Mouse (Mus musculus): ENCODE results near the gene Snrk. TPM values are rescaled to one million over a fixed set of nuclear protein-coding genes. Genes with fewer than 3 reads are reported as not detected.

Snrk gene
- polyA plus RNA-seq, 1 experiment: 51.2 TPM

DNA sequence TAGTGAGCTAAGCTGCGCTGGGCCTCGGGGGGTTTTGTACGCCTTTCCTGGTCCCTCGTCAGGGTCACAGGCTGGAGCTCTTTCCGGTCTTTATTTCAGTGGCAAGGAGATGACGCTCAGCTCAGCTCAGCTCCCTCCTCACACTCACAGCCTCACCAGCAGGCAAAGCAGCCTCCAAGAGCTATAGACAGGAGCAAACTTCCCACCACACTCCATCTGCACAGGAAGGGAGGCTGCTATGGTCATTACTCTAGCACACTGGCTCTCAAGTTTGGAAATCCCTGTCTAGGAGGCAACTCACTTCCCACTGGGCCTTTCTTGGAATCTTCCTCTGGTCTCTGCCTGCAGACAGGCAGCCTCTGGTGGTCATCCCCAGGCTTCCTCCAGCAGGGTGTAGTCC, 68.9 kb downstream of the Snrk start:
- H3K27ac ChIP-seq (ENCODE audit: insufficient read depth, low read length): no peak overlapping the region

DNA sequence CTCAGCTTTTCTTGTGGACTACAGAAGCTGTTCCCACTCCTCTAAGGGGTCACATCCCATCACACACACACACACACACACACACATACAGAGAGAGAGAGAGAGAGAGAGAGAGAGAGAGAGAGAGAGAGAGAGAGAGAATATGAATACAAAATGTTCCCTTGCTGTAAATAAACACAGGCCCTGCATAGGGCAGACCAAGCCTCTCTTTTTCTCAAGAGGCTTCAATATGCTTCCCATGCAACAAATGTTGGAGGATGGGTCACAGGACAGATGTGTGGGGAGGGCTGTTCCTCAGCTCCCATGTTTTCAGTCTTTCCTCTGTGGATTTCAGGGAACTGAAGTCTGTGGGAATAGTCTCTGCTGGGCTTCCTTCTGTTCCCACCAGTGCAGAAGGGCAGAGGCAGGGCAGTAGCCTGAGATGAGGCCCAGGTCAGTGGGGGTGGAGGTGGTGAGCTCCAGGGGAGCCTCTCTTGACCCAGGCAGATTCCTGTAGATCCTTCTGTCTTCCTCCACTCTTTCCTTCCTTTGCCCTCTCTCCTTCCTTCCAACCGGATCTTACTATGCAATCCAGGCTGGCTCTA, 69.7 kb downstream of the Snrk start:
- Histone ChIP-seq H3K27ac (ENCODE audit: insufficient read depth, low read length) (no peak overlapping the region), H3K4me1 (ENCODE audit: control insufficient read depth, insufficient read depth, low read length) (no peaks in the 10 kb centered on the region), H3K4me3 (ENCODE audit: insufficient read depth, low read length) (no peak overlapping the region)
- TF ChIP-seq POLR2A (IDR thresholded peaks at IDR 0.05; ENCODE audit: low read depth, low read length) (no peak), CTCF (IDR thresholded peaks at IDR 0.05; ENCODE audit: borderline replicate concordance, insufficient read depth, low read length) (no peak)

More for the DNA sequence above, 68.9 kb downstream of the Snrk start:
- H3K4me1 ChIP-seq (ENCODE audit: control insufficient read depth, insufficient read depth, low read length): no peaks in the 10 kb centered on the region
- TF ChIP-seq CTCF (IDR thresholded peaks at IDR 0.05; ENCODE audit: borderline replicate concordance, insufficient read depth, low read length) (no peak), POLR2A (IDR thresholded peaks at IDR 0.05; ENCODE audit: low read depth, low read length) (no peak)
- H3K4me3 ChIP-seq (ENCODE audit: insufficient read depth, low read length): no peak overlapping the region

DNA sequence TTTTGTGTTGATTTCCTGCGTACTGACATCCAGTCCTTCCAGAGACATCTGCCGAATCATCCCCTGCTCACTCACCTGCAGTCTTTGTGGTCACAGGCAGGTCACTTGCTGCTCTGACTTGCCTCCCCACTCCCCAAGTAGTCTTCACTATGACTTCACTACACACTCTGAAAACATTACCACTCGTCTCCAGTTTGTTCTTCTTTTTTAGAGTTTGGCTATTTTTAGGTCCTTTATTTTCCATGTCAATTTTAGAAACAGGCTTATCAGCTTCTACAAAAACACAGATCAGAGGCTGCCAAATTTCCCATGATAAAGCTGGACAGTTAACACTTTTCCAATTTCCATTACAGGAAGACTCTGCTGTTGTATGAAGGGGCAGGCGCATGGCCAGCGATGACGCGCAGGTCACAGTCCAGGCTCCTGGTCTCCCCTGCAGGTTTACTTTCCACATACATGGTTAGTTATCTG, 70.4 kb downstream of the Snrk start:
- H3K4me3 ChIP-seq (ENCODE audit: insufficient read depth, low read length): no peak overlapping the region
- no peak overlapping the region for H3K27ac ChIP-seq (ENCODE audit: insufficient read depth, low read length)
- H3K4me1 ChIP-seq (ENCODE audit: control insufficient read depth, insufficient read depth, low read length): no peaks in the 10 kb centered on the region
- TF ChIP-seq POLR2A (IDR thresholded peaks at IDR 0.05; ENCODE audit: low read depth, low read length) (no peak), CTCF (IDR thresholded peaks at IDR 0.05; ENCODE audit: borderline replicate concordance, insufficient read depth, low read length) (no peak)

DNA sequence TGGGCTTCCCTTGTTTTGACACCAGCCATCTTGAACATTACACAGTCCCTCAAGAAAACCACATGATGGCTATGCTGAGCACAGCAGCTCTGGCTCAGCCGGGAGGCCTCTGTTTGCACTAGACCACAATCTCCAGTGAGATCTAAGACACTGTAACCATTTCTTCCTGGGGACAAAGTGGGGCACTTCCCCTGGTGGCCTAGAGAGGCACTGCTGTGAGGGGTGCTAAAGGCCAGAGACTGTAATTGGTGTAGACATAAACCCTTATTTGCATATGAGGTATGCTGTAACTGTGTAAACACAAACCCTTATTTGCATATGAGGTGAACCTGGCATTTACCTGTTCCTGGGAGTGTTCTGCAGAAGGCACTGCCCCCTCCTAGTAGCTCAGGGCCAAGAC, 71.7 kb downstream of the Snrk start:
- no peak overlapping the region for H3K4me3 ChIP-seq (ENCODE audit: insufficient read depth, low read length)
- TF ChIP-seq CTCF (IDR thresholded peaks at IDR 0.05; ENCODE audit: borderline replicate concordance, insufficient read depth, low read length) (no peak), POLR2A (IDR thresholded peaks at IDR 0.05; ENCODE audit: low read depth, low read length) (no peak)
- H3K4me1 ChIP-seq (ENCODE audit: control insufficient read depth, insufficient read depth, low read length): no peaks in the 10 kb centered on the region
- no peak overlapping the region for H3K27ac ChIP-seq (ENCODE audit: insufficient read depth, low read length)

DNA sequence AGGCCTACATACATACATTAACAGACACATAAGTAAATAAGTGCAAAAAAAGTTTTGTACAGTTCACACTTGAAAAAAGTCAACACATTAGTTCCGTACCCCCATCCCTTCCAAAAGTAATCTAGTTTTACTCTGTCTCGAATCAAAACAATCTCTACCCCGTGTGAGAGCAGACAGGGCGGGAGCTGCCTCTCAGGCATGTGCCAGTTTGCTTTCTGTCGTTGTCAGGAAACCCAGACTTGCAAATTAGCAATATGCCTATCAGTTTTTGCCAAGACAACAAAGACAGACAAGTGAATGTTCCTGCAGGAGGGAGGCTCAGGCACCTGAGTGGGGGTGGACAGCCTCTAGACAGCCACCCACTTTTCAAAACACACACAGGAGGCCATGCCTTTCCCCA, 76.3 kb downstream of the Snrk start:
- no peak overlapping the region for H3K27ac ChIP-seq (ENCODE audit: insufficient read depth, low read length)
- peaks cover 6% of the 10 kb centered on the region; the same call in 1 of the 2 replicates for H3K4me1 ChIP-seq (ENCODE audit: control insufficient read depth, insufficient read depth, low read length)
- TF ChIP-seq CTCF (IDR thresholded peaks at IDR 0.05; ENCODE audit: borderline replicate concordance, insufficient read depth, low read length): no peak
- TF ChIP-seq POLR2A (IDR thresholded peaks at IDR 0.05; ENCODE audit: low read depth, low read length): no peak
- H3K4me3 ChIP-seq (ENCODE audit: insufficient read depth, low read length): no peak overlapping the region

DNA sequence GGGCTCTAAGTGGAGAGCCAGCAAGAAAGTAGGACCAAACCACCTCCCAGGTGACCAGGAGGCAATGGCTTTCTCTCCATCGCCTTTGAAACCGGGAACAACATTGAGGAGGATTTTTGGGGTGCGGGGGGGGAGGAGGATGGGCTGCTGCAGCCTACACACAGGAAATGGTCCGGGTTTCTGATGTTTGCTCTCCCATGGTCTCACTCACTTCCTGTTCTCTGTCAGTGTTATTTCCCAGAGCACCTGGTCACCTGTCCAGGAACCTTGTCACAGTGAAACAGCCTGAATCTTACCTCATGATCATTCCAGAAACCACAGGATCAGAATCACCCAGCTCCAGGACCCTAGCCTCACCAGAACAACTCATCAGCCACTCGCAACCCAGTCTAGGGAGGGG, 76.8 kb downstream of the Snrk start:
- peaks cover 6% of the 10 kb centered on the region; the same call in 1 of the 2 replicates for H3K4me1 ChIP-seq (ENCODE audit: control insufficient read depth, insufficient read depth, low read length)
- no peak overlapping the region for H3K27ac ChIP-seq (ENCODE audit: insufficient read depth, low read length)
- no peak for TF ChIP-seq POLR2A (IDR thresholded peaks at IDR 0.05; ENCODE audit: low read depth, low read length)
- no peak for TF ChIP-seq CTCF (IDR thresholded peaks at IDR 0.05; ENCODE audit: borderline replicate concordance, insufficient read depth, low read length)
- H3K4me3 ChIP-seq (ENCODE audit: insufficient read depth, low read length): no peak overlapping the region

DNA sequence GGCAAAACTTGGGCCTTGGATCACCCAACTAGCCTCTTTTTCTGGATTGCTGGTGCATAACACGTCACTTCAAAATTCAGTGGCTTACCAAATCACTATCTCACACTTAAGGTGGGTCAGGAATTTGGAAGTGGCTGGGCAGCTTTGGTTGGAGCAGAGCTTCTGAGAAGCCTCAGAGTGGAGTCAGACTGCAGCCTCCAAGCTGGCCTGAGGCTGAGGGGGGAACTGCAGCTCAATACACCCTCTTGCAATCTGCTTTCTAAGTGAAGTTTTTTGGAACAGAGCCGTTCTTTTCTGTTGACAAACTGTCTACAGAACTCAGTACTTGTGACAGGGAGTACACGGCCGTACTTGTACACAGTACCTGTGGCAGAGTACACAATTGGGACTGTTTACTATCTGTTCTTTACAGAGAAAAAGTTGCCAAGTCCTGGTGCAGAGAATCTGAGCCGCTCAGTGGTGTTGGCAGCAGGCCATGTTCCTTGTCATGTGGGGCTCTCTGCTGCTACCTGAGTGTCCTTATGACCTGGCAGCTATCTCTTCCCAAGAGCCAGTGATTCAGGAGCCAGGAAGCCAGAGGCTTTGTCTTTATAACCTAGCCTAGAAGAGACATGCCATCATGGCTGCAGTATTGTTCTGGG, 78.1 kb downstream of the Snrk start:
- H3K4me3 ChIP-seq (ENCODE audit: insufficient read depth, low read length): no peak overlapping the region
- H3K27ac ChIP-seq (ENCODE audit: insufficient read depth, low read length): no peak overlapping the region
- TF ChIP-seq POLR2A (IDR thresholded peaks at IDR 0.05; ENCODE audit: low read depth, low read length): no peak
- no peak for TF ChIP-seq CTCF (IDR thresholded peaks at IDR 0.05; ENCODE audit: borderline replicate concordance, insufficient read depth, low read length)
- H3K4me1 ChIP-seq (ENCODE audit: control insufficient read depth, insufficient read depth, low read length): peaks cover 6% of the 10 kb centered on the region; the same call in 1 of the 2 replicates

DNA sequence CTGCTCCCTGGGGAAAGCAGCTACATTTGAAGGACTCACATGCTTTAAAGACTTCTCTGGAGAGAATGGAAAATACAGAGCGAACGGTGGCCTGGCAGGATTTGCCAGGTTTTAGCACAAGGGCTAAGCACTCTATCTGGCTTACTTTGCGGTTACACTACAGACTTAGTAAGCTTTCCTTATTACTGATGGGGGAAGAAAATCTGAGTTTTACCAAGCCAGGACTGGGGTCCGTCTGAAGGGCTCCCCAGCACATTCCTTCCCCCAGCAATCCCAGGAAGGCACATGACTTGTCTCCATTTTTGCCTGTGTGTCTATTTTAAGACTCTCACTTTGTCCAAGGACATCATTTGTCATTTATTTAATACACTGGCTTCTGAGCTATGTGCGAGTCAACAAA, 80.0 kb downstream of the Snrk start:
- TF ChIP-seq POLR2A (IDR thresholded peaks at IDR 0.05; ENCODE audit: low read depth, low read length) (no peak), CTCF (IDR thresholded peaks at IDR 0.05; ENCODE audit: borderline replicate concordance, insufficient read depth, low read length) (no peak)
- Histone ChIP-seq H3K4me3 (ENCODE audit: insufficient read depth, low read length) (no peak overlapping the region), H3K4me1 (ENCODE audit: control insufficient read depth, insufficient read depth, low read length) (peaks cover 6% of the 10 kb centered on the region; the same call in 1 of the 2 replicates), H3K27ac (ENCODE audit: insufficient read depth, low read length) (peak overlapping the region; percentile 55; the same call in 1 of the 2 replicates)

DNA sequence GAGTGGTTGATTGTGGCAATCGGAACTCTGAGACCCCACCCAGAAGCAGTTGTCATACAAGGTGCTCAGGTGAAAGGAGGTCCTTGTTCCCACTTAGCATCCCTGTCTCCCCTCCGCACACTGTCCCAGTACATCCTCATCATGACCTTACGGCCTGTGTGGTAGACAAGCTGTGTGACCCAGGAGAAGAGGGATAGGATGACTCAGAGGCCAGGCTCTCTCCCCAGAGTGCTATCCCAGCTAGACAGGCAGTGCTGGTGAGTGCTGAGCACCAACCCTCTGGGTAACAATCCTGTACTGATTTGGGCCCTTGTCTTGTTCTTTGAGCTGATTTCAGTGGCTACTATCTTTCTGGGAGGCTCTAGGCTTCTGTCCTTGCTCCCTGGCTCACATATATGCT, 81.6 kb downstream of the Snrk start:
- Histone ChIP-seq H3K4me1 (ENCODE audit: control insufficient read depth, insufficient read depth, low read length) (peaks cover 6% of the 10 kb centered on the region; the same call in 1 of the 2 replicates), H3K27ac (ENCODE audit: insufficient read depth, low read length) (no peak overlapping the region), H3K4me3 (ENCODE audit: insufficient read depth, low read length) (no peak overlapping the region)
- no peak for TF ChIP-seq CTCF (IDR thresholded peaks at IDR 0.05; ENCODE audit: borderline replicate concordance, insufficient read depth, low read length)
- no peak for TF ChIP-seq POLR2A (IDR thresholded peaks at IDR 0.05; ENCODE audit: low read depth, low read length)

DNA sequence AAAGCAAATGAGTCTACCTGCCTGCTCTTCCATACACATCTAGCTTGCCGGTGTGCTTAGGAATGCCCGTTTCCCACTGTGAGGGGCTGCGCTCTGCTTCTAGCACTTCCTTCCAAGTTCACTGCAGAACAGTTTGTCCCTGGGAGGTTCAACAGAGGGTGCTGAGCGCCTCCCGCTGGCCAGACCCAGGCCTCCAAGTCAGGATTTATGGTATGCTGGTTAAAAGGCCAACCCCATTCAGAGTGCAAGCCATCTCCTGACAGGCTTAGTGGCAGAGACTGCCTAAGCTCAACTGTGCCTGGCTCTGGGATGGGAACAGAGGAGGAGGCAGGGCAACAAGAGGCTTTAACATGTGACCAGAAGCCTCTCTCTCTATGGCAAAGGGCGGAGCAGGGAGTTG, 82.2 kb downstream of the Snrk start:
- Histone ChIP-seq H3K27ac (ENCODE audit: insufficient read depth, low read length) (no peak overlapping the region), H3K4me1 (ENCODE audit: control insufficient read depth, insufficient read depth, low read length) (peaks cover 6% of the 10 kb centered on the region; the same call in 1 of the 2 replicates), H3K4me3 (ENCODE audit: insufficient read depth, low read length) (no peak overlapping the region)
- TF ChIP-seq POLR2A (IDR thresholded peaks at IDR 0.05; ENCODE audit: low read depth, low read length) (no peak), CTCF (IDR thresholded peaks at IDR 0.05; ENCODE audit: borderline replicate concordance, insufficient read depth, low read length) (0 out of 2 replicates have a peak, but pooled peaks have one; percentile 24)
